Mouse (Mus musculus) C2C12 (cell line): ENCODE measurements around the gene Fkbp2. TPM values are rescaled to one million over a fixed set of nuclear protein-coding genes. Genes with fewer than 3 reads are reported as not detected.

Source experiments
- H3K27me3 ChIP-seq: one replicate; pipeline ENCODE4 v1.6.1; 2011; ENCODE audit not compliant: control insufficient read depth, insufficient read depth, insufficient read length
- H3K36me3 ChIP-seq: one replicate; pipeline ENCODE4 v1.6.1; 2011; ENCODE audit not compliant: control insufficient read depth, insufficient read depth
- H3K4me3 ChIP-seq: one replicate; pipeline ENCODE4 v1.5.1; 2011; ENCODE audit warnings: mild to moderate bottlenecking, control low read depth; ENCODE audit not compliant: poor library complexity, insufficient read depth, severe bottlenecking
- H3K79me2 ChIP-seq: one replicate; pipeline ENCODE4 v1.6.1; 2011; ENCODE audit not compliant: control insufficient read depth, insufficient read depth
- H3K79me3 ChIP-seq: one replicate; pipeline ENCODE4 v1.6.1; 2011; ENCODE audit warnings: low read depth, control low read depth
- H3ac ChIP-seq: one replicate; pipeline ENCODE3; 2011; ENCODE audit warnings: low read depth; ENCODE audit not compliant: control insufficient read depth, insufficient read length
- CEBPB ChIP-seq: IDR thresholded peaks from one replicate; pipeline ENCODE4 v1.6.1; 2011; ENCODE audit warnings: low read depth, mild to moderate bottlenecking, control low read depth, moderate library complexity
- CTCF ChIP-seq: IDR thresholded peaks from one replicate; pipeline ENCODE4 v1.5.1; 2011; ENCODE audit not compliant: control insufficient read depth, insufficient read depth, insufficient read length
- FOSL1 ChIP-seq: IDR thresholded peaks from one replicate; pipeline ENCODE4 v1.8.0; 2011; ENCODE audit warnings: mild to moderate bottlenecking, low read length; ENCODE audit not compliant: poor library complexity, insufficient read depth, severe bottlenecking
- MAX ChIP-seq: IDR thresholded peaks from one replicate; pipeline ENCODE4 v1.6.1; 2011; ENCODE audit warnings: mild to moderate bottlenecking, control low read depth
- MYOD1 ChIP-seq: IDR thresholded peaks from one replicate; pipeline ENCODE4 v1.6.1; 2011; ENCODE audit warnings: low read depth; ENCODE audit not compliant: control insufficient read depth, insufficient read length
- MYOG ChIP-seq: IDR thresholded peaks from one replicate; pipeline ENCODE4 v1.6.1; 2011; ENCODE audit not compliant: control insufficient read depth, insufficient read length; ENCODE audit errors: extremely low read depth
- USF1 ChIP-seq: IDR thresholded peaks from one replicate; pipeline ENCODE4 v1.6.1; 2011; ENCODE audit warnings: low read depth, mild to moderate bottlenecking, control low read depth, moderate library complexity
- long read RNA-seq, 2 experiments: library from polyadenylated mRNA; unstranded; transcript quantifications; one replicate each; pipeline ENCODE4 v2.0.0; 2019 to 2020
- polyA plus RNA-seq: library from polyadenylated mRNA; unstranded; fragments of >200 nt; fragmentation: generic; extraction: Trizol; gene quantifications from one replicate; pipeline ENCODE4 v1.2.1, GENCODE M21; 2012; ENCODE audit warnings: missing spikeins

The Fkbp2 gene
- 148 TPM for polyA plus RNA-seq
- long read RNA-seq, experiment 1, transcript Fkbp2-202 (6 exons, 664 nt): major isoform, 56 of 109 reads
- long read RNA-seq, experiment 1, transcript Fkbp2-201 (6 exons, 642 nt): minor isoform, 13 of 109 reads
- long read RNA-seq, experiment 1, partial matches to known transcripts: 25 of 109 reads
- long read RNA-seq, experiment 1, other reads (novel, unspliced or antisense): 13 of 109 reads
- long read RNA-seq, experiment 2, transcript Fkbp2-202 (6 exons, 664 nt): major isoform, 10 of 15 reads
- long read RNA-seq, experiment 2, partial matches to known transcripts: 1 of 15 reads
- long read RNA-seq, experiment 2, other reads (novel, unspliced or antisense): 2 of 15 reads

- H3ac ChIP-seq: peak within 1 kb of the TSS; percentile 81
- peaks cover 51% of the 10 kb centered on the region for H3K36me3 ChIP-seq
- TF ChIP-seq MAX (peak; percentile 14), FOSL1 (no peak)
- peaks cover 29% of the 10 kb centered on the region for H3K79me3 ChIP-seq
- no peaks in the 10 kb centered on the region for H3K27me3 ChIP-seq
- peaks cover 46% of the 10 kb centered on the region for H3K79me2 ChIP-seq
- peak within 1 kb of the TSS; percentile 65 for H3K4me3 ChIP-seq
Measured at GRCm38 (mm10) chr19:6980381-6981093, at the start of gene Fkbp2. TSS of gene Fkbp2 (minus strand) at chr19:6980501.

GRCm38 (mm10) chr19:7029531-7029930 is 49.2 kb upstream of the Fkbp2 start:
- Histone ChIP-seq H3K79me2 (peaks cover 20% of the 10 kb centered on the region), H3ac (no peak overlapping the region), H3K4me3 (no peak overlapping the region), H3K27me3 (no peaks in the 10 kb centered on the region), H3K36me3 (peaks cover 99% of the 10 kb centered on the region), H3K79me3 (no peaks in the 10 kb centered on the region)
- TF ChIP-seq CEBPB (no peak), CTCF (no peak), FOSL1 (no peak)

DNA sequence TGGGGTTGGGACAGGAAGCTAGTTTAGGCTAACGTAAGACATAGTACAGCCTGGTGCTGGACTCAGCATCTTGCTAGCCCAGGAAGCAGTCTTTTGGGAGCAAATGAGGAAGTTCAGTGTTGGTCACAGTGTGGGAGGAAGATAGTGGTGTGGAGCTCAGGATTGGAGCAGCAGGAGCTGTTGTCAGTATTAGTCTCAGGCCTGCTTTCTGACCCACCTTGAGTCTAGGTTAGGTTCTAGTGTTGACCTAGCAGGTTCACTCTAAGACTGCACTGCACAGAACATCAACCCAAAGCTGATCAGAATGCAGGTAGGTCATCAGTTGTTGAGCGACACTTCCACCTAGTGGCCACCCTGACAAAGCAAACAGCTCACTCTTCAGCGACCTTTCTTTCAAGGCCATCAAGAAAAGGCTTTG is 39.9 kb upstream of the Fkbp2 start:
- Histone ChIP-seq H3K79me2 (no peaks in the 10 kb centered on the region), H3K36me3 (peaks cover 70% of the 10 kb centered on the region), H3K27me3 (no peaks in the 10 kb centered on the region), H3K4me3 (no peak overlapping the region), H3ac (no peak overlapping the region), H3K79me3 (no peaks in the 10 kb centered on the region)
- TF ChIP-seq CEBPB (no peak), CTCF (peak; percentile 23)

GRCm38 (mm10) chr19:7019191-7019590 is 38.9 kb upstream of the Fkbp2 start, which contains the start of gene Fermt3:
TSS of gene Fermt3 (minus strand) at chr19:7019469.
- no peaks in the 10 kb centered on the region for H3K79me2 ChIP-seq
- no peak within 1 kb of the TSS for H3ac ChIP-seq
- no peaks in the 10 kb centered on the region for H3K79me3 ChIP-seq
- peaks cover 60% of the 10 kb centered on the region for H3K36me3 ChIP-seq
- H3K27me3 ChIP-seq: no peaks in the 10 kb centered on the region
- no peak within 1 kb of the TSS for H3K4me3 ChIP-seq
- no peak for TF ChIP-seq FOSL1
- no peak for TF ChIP-seq CEBPB
- TF ChIP-seq CTCF: no peak
- TF ChIP-seq MYOG: no peak
- TF ChIP-seq MYOD1: no peak

GRCm38 (mm10) chr19:7018546-7018945 is 38.2 kb upstream of the Fkbp2 start:
- Histone ChIP-seq H3K27me3 (no peaks in the 10 kb centered on the region), H3K79me3 (no peaks in the 10 kb centered on the region), H3K4me3 (no peak overlapping the region), H3K79me2 (no peaks in the 10 kb centered on the region), H3ac (no peak overlapping the region), H3K36me3 (peaks cover 53% of the 10 kb centered on the region)
- TF ChIP-seq MYOG: no peak
- no peak for TF ChIP-seq CTCF
- no peak for TF ChIP-seq FOSL1
- no peak for TF ChIP-seq CEBPB
- TF ChIP-seq USF1: no peak
- no peak for TF ChIP-seq MYOD1
- no peak for TF ChIP-seq MAX

GRCm38 (mm10) chr19:7017541-7018457 is 37.5 kb upstream of the Fkbp2 start:
- Histone ChIP-seq H3K4me3 (no peak overlapping the region), H3K36me3 (peaks cover 50% of the 10 kb centered on the region)
- TF ChIP-seq CEBPB: no peak
- no peak for TF ChIP-seq MAX
- TF ChIP-seq FOSL1: no peak
- TF ChIP-seq CTCF: no peak
- no peak for TF ChIP-seq MYOD1
- no peak for TF ChIP-seq USF1
- TF ChIP-seq MYOG: no peak

More at GRCm38 (mm10) chr19:7017541-7018457, 37.5 kb upstream of the Fkbp2 start:
- H3K79me3 ChIP-seq: no peaks in the 10 kb centered on the region
- H3K79me2 ChIP-seq: no peaks in the 10 kb centered on the region
- no peaks in the 10 kb centered on the region for H3K27me3 ChIP-seq
- H3ac ChIP-seq: no peak overlapping the region
